Mouse (Mus musculus): ENCODE results near the gene Aco1. TPM values are rescaled to one million over a fixed set of nuclear protein-coding genes. Genes with fewer than 3 reads are reported as not detected.

Aco1 gene
- polyA plus RNA-seq, 1 experiment from 2014 or later, result 46.8 TPM

DNA sequence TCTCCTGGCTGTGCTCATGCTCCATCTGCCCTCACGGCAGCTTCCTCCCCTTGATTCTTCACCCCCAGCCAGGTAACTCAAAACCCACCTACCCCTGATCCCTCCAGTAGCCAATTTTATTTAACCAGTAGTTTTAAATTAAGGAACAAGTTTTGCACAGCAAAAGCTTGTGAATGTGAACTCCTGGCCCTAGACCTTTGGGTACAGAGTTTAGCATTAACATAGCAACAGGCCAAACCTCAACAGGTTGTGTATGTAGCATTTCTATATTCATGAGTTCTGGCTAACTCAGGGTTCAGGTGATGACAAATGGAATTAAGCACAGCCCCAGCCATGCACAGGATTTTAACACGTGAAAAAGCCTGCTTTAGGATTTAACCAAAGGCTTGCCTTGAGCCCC is 49.4 kb downstream of the Aco1 start:
- 80% methylated on average over 2 of the region's 2 CpGs for WGBS
- H3K9me3 ChIP-seq, result no peaks in the 10 kb centered on the region
- H3K4me1 ChIP-seq (replicated peaks), result no peaks in the 10 kb centered on the region
- peaks cover 71% of the 10 kb centered on the region for H3K36me3 ChIP-seq
- no peak overlapping the region for H3K9ac ChIP-seq
- H3K27ac ChIP-seq (replicated peaks), result no peak overlapping the region
- H3K4me3 ChIP-seq, result no peak overlapping the region
- H3K27me3 ChIP-seq, result no peaks in the 10 kb centered on the region
- no peak for ATAC-seq (ENCODE audit: low FRiP score, low read depth)
- no peak overlapping the region for H3K4me2 ChIP-seq

DNA sequence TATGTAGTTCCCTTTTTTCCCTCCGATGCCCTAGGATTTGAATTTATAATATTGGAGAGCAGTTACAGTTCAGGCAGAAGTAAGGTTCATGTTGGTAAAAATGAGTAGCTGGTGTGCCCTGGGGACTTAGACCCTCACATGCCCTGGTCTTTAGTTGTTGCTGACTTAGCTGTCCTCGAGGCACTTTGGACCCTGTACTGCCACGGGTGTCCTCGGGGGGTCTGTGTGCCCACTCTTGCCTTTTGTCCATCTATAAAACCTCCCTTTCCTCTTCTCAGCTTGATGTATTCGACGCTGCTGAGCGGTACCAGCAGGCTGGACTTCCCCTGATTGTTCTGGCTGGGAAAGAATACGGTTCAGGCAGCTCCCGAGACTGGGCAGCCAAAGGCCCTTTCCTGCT is 50.6 kb downstream of the Aco1 start:
- Histone ChIP-seq H3K4me1 (replicated peaks) (no peaks in the 10 kb centered on the region), H3K9me3 (no peaks in the 10 kb centered on the region), H3K27ac (replicated peaks) (no peak overlapping the region), H3K36me3 (peaks cover 73% of the 10 kb centered on the region), H3K4me3 (no peak overlapping the region), H3K9ac (no peak overlapping the region), H3K4me2 (no peak overlapping the region), H3K27me3 (no peaks in the 10 kb centered on the region)
- 0 out of 2 replicates have a peak, but pooled peaks have one; percentile 15 for ATAC-seq (ENCODE audit: low FRiP score, low read depth)
- WGBS, result 57% methylated on average over 9 of the region's 9 CpGs

DNA sequence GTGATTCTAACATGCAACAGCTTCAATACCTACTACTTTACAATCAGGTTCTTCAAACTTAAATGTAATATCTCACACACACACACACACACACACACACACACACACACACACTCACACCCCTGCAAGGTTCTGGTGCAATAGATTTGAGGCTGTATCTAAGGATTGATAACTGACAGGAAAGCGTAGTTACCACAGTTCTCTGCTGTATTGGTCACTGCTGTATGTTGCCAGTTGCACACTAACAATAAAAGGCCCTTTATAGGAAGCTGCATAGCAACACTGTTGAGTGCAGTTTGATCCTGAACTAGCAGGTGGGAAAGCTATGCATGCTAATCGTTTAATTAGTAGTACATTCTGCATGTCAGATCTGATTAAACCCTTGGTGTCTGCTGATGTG is 52.5 kb downstream of the Aco1 start:
- H3K27ac ChIP-seq (replicated peaks), result no peak overlapping the region
- H3K9me3 ChIP-seq, result no peaks in the 10 kb centered on the region
- H3K4me3 ChIP-seq, result no peak overlapping the region
- H3K4me1 ChIP-seq (replicated peaks), result no peaks in the 10 kb centered on the region
- no peak for ATAC-seq (ENCODE audit: low FRiP score, low read depth)
- no peaks in the 10 kb centered on the region for H3K27me3 ChIP-seq
- H3K9ac ChIP-seq, result no peak overlapping the region
- H3K36me3 ChIP-seq, result peaks cover 63% of the 10 kb centered on the region
- WGBS, result 95% methylated on average over 2 of the region's 2 CpGs
- H3K4me2 ChIP-seq, result no peak overlapping the region

DNA sequence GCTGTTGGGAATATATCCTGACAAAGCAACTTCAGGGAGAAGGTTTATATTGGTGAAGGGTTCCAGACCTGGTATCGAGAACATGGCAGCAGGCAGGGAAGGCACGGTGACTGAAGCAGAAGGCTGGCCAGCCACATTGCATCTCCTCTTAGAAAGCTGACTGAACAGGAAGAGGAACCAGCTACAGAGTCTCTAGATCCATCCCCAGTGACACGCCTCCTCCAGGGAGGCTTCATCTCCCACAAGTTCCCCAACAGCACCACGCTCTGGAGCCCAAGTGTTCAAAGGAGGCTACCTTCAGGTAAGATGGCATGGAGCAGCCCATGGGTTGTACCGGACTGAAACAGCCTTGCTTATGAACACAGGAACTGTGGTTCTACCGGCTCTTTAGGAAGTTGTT is 59.3 kb downstream of the Aco1 start:
- H3K27ac ChIP-seq (replicated peaks), result no peak overlapping the region
- no peak for ATAC-seq (ENCODE audit: low FRiP score, low read depth)
- H3K9me3 ChIP-seq, result no peaks in the 10 kb centered on the region
- no peaks in the 10 kb centered on the region for H3K4me1 ChIP-seq (replicated peaks)
- 97% methylated on average over 6 of the region's 6 CpGs for WGBS
- no peak overlapping the region for H3K4me3 ChIP-seq
- no peak overlapping the region for H3K4me2 ChIP-seq
- peaks cover 25% of the 10 kb centered on the region for H3K36me3 ChIP-seq
- H3K27me3 ChIP-seq, result no peaks in the 10 kb centered on the region
- no peak overlapping the region for H3K9ac ChIP-seq

DNA sequence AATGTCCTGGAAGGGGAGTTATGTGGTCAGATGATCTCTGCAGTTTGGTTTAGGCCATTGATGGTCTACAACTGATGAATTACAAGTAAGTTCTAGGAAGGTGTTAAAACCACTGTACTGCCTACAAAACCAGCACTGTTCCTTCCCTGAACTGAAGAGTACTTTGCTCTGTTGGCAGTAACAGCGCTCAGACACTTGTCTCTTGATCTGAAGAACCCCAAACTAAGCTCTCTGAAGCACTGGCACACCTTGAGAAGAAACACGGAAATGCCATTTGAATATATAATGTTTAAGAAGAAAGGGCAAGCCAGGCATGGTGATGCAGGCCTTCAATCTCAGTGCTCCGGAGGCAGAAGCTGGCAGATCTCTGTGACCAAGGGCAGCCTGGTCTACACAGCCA is 61.5 kb downstream of the Aco1 start:
- Histone ChIP-seq H3K27me3 (no peaks in the 10 kb centered on the region), H3K9ac (no peak overlapping the region), H3K9me3 (no peaks in the 10 kb centered on the region), H3K4me3 (no peak overlapping the region), H3K27ac (replicated peaks) (no peak overlapping the region), H3K4me2 (no peak overlapping the region), H3K4me1 (replicated peaks) (no peaks in the 10 kb centered on the region), H3K36me3 (peaks cover 7% of the 10 kb centered on the region)
- WGBS, result 98% methylated on average over 3 of the region's 3 CpGs
- ATAC-seq (ENCODE audit: low FRiP score, low read depth), result no peak

DNA sequence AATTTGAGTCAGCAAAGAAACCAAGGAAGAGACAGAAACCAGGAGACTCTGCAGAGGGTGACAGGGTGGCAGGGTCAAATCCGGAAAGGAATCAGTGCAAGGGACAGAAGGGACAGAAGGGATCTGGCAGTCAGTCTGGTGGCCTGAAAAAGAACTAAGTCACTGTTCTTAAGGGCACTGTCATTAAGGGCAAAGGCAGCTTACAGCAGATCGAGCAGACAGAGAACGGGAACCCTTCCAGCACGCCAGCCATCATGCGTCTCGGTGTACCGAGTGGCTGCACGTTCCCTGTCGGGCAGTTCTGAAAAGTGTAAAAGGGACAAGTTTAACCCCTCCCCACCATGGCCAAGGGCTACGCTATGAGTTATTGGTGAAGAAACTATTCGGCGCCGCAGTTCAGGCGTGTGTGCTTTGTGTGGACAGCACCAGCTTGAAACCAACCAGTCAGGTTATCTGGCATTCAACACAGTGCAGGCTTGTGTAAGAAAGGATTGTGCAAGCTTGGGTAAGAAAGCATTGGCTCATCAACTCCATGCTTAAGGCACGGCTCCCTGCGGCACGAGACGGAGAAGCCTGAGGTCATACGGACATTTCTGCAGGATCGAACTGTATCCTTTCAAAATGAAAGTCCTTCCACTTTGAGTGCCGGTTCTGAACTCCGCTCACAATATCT is 62.5 kb downstream of the Aco1 start:
- no peak overlapping the region for H3K4me2 ChIP-seq
- no peak for ATAC-seq (ENCODE audit: low FRiP score, low read depth)
- H3K36me3 ChIP-seq, result peaks cover 6% of the 10 kb centered on the region; the same call in 1 of the 2 replicates
- no peaks in the 10 kb centered on the region for H3K4me1 ChIP-seq (replicated peaks)
- no peaks in the 10 kb centered on the region for H3K27me3 ChIP-seq
- H3K9me3 ChIP-seq, result no peaks in the 10 kb centered on the region
- H3K27ac ChIP-seq (replicated peaks), result no peak overlapping the region
- H3K9ac ChIP-seq, result no peak overlapping the region
- H3K4me3 ChIP-seq, result no peak overlapping the region
- 92% methylated on average over 22 of the region's 22 CpGs for WGBS

DNA sequence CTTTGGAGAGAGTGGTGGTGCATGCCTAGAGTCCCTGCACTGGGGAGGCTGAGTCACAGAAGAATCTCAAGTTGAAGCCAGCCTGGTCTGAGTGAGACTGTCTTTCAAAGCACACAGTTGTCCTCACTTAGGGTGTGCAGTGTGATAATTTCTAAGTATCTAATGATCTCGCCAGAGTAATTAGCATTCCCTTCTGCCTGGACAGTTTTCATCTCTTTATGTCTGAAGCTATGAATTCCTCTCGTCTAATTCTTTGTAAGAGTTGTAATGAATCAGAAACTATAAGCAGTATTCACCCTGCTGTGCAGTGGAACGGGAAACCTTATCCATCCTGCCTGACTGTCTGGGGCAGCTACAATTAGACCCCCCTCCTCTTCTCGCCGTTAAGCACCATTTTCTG is 64.8 kb downstream of the Aco1 start:
- no peak overlapping the region for H3K4me3 ChIP-seq
- no peak for ATAC-seq (ENCODE audit: low FRiP score, low read depth)
- no peak overlapping the region for H3K9ac ChIP-seq
- H3K27me3 ChIP-seq, result no peaks in the 10 kb centered on the region
- no peak overlapping the region for H3K27ac ChIP-seq (replicated peaks)
- H3K36me3 ChIP-seq, result no peaks in the 10 kb centered on the region; the same call in 1 of the 2 replicates
- H3K4me2 ChIP-seq, result no peak overlapping the region
- H3K4me1 ChIP-seq (replicated peaks), result no peaks in the 10 kb centered on the region
- WGBS, result 63% methylated on average over 5 of the region's 5 CpGs
- no peaks in the 10 kb centered on the region for H3K9me3 ChIP-seq

DNA sequence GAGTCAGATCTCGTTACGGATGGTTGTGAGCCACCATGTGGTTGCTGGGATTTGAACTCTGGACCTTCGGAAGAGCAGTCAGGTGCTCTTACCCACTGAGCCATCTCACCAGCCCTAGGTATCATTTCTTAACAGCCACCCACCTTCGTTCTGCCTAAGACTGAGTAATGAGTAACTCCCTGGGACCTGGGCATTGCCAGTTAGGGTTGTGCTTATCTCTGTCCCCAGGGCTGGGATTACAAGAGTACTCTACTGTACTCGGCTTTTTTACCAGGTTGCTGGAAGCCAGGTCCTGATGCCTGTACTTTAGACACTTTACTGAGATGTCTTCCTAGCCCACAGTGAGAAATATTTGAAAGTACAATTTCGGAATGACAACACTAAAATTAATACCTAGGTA is 69.3 kb downstream of the Aco1 start:
- no peak for ATAC-seq (ENCODE audit: low FRiP score, low read depth)
- no peak overlapping the region for H3K4me2 ChIP-seq
- H3K9ac ChIP-seq, result no peak overlapping the region
- H3K4me3 ChIP-seq, result no peak overlapping the region
- H3K27ac ChIP-seq (replicated peaks), result no peak overlapping the region
- H3K9me3 ChIP-seq, result no peaks in the 10 kb centered on the region
- H3K4me1 ChIP-seq (replicated peaks), result no peaks in the 10 kb centered on the region
- no peaks in the 10 kb centered on the region for H3K27me3 ChIP-seq
- no peaks in the 10 kb centered on the region for H3K36me3 ChIP-seq
- 94% methylated on average over 4 of the region's 6 CpGs for WGBS

DNA sequence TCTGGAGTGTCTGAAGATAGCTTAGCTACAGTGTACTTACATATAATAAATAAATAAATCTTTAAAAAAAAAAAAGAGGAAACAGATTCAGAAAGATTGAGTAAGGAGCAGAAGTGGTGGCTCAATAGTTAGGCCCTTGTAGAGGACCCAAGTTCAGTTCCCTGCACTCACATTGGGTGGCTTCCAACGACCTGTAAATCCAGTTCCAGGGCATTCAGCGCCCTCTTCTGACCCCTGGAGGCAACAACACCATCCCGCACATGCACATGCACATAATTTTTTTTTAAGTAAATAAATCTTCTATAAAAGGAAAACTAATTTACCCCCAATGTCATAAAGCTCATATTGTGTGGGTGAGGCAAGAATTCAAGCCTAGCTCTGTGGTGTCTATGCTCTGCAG is 75.0 kb downstream of the Aco1 start:
- WGBS, result 58% methylated on average over 3 of the region's 3 CpGs
- no peak overlapping the region for H3K9ac ChIP-seq
- H3K9me3 ChIP-seq, result no peaks in the 10 kb centered on the region
- ATAC-seq (ENCODE audit: low FRiP score, low read depth), result no peak
- no peak overlapping the region for H3K4me2 ChIP-seq
- no peaks in the 10 kb centered on the region for H3K4me1 ChIP-seq (replicated peaks)
- no peak overlapping the region for H3K4me3 ChIP-seq
- no peaks in the 10 kb centered on the region for H3K36me3 ChIP-seq
- no peaks in the 10 kb centered on the region for H3K27me3 ChIP-seq
- H3K27ac ChIP-seq (replicated peaks), result no peak overlapping the region

DNA sequence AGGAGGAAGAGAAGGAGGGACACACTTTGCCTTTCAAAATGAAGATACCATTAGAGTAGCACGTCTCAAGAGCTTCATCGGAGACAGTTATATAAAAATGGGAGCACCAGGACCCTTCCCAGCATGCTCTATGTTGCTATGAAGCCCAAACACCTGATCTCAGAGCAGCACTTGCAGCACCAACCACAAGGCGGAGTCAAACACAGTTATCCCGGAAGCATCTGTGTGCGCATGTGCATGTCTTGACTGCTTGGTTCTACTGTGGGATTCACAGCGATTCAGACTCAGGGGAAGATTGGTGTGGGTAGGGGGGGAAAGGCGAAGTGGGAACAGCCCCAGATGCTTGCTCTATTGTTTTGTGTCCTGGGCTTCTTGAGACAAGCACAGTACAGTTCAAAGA is 75.5 kb downstream of the Aco1 start:
- H3K27ac ChIP-seq (replicated peaks), result no peak overlapping the region
- 68% methylated on average over 7 of the region's 7 CpGs for WGBS
- no peak overlapping the region for H3K9ac ChIP-seq
- no peak overlapping the region for H3K4me3 ChIP-seq
- H3K4me2 ChIP-seq, result no peak overlapping the region
- ATAC-seq (ENCODE audit: low FRiP score, low read depth), result no peak
- H3K36me3 ChIP-seq, result no peaks in the 10 kb centered on the region
- no peaks in the 10 kb centered on the region for H3K27me3 ChIP-seq
- no peaks in the 10 kb centered on the region for H3K9me3 ChIP-seq
- H3K4me1 ChIP-seq (replicated peaks), result no peaks in the 10 kb centered on the region

DNA sequence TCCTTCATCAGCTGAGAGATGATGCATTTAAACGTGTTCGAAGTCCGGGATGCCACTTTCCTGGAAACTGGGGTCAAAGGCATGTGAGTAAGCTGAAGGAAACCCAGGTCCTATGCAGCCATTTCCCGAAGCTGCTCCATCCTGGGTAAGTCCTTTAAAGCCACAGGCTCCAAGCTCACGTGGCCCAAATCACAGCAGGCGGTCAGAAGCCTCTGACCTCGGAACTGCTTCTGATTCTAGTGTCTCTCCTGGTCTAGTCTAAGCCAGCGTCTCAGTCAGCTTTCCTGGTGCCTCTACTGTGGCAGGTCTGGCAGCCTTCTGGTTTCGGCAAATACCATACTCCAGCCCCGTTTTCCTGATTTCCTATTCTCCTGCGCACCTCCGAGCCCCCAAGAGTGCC is 77.6 kb downstream of the Aco1 start:
- no peaks in the 10 kb centered on the region for H3K36me3 ChIP-seq
- H3K27me3 ChIP-seq, result no peaks in the 10 kb centered on the region
- H3K9ac ChIP-seq, result no peak overlapping the region
- no peak for ATAC-seq (ENCODE audit: low FRiP score, low read depth)
- peak overlapping the region; percentile 6; the same call in 1 of the 2 replicates for H3K4me2 ChIP-seq
- 24% methylated on average over 12 of the region's 12 CpGs for WGBS
- no peak overlapping the region for H3K4me3 ChIP-seq
- no peak overlapping the region for H3K27ac ChIP-seq (replicated peaks)
- no peaks in the 10 kb centered on the region for H3K9me3 ChIP-seq
- H3K4me1 ChIP-seq (replicated peaks), result no peaks in the 10 kb centered on the region

DNA sequence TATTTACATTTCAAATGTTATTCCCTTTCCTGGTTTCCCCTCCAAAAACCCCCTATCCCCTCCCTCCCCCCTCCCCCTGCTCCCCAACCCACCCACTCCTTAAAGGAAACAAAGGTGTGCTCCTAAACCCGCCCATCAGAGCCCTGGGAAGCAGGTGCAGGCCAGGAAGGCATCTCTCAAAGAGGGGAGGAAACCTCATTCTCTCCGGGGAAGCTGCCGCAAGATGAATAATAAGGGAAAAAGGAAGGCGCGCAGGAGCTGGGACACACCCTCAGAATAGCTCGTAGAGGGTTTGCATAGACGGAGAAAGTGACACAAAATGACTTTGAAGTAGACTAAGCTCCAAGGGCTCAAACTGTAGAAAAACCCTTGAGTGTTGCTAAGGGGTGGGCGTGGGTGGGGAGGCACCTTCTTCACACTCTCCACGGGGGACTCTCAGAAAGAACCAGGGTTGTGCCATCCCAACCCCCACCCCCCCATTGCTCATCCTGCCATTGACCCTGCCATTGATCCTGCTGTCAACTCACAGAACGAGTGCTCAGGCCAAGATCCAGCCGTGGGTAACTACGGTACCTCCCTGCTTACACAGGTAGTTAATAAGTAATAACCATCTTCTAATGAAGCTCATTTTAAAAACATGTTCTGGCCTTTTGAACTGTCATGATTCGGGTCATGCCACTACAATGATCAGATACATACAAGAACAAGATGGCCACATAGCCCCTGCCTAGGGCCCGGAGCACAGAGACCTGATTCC is 78.3 kb downstream of the Aco1 start:
- Histone ChIP-seq H3K36me3 (no peaks in the 10 kb centered on the region), H3K9me3 (no peaks in the 10 kb centered on the region), H3K4me2 (no peak overlapping the region), H3K27me3 (no peaks in the 10 kb centered on the region), H3K27ac (replicated peaks) (no peak overlapping the region), H3K4me1 (replicated peaks) (no peaks in the 10 kb centered on the region), H3K9ac (no peak overlapping the region), H3K4me3 (no peak overlapping the region)
- WGBS, result 31% methylated on average over 14 of the region's 14 CpGs
- ATAC-seq (ENCODE audit: low FRiP score, low read depth), result no peak
